Mouse (Mus musculus): ENCODE results near the gene Slc22a21.

- TF ChIP-seq CTCF (conservative IDR thresholded peaks at IDR 0.05 in 1 of 2, IDR thresholded peaks at IDR 0.05 in 1 of 2; ENCODE audit: low read depth in 2 of 2, low read length in 2 of 2) (peak; percentile 45 to 92; a peak in 3 of 4 replicates), TBP (conservative IDR thresholded peaks at IDR 0.05; ENCODE audit: low read depth, low read length) (no peak), RAD21 (IDR thresholded peaks at IDR 0.05; ENCODE audit: low read depth, low read length) (peak; percentile 78), ZMIZ1 (IDR thresholded peaks at IDR 0.05; ENCODE audit: low read depth, low read length) (no peak), MEF2A (IDR thresholded peaks at IDR 0.05; ENCODE audit: borderline replicate concordance, low read depth, low read length) (no peak)
These were observed 22.1 kb upstream of the Slc22a21 start for GRCm38 (mm10) chr11:54002147-54002760.
